Mouse (Mus musculus) frontal cortex, postnatal 25 days (tissue): ENCODE measurements around the gene Sdr42e1.

Experiments used
- DNase-seq, 2 experiments: peaks; one replicate each; pipeline ENCODE4 v3.0.0; 2022; ENCODE audit warnings: low spot score in 2 of 2

The Sdr42e1 gene

DNA sequence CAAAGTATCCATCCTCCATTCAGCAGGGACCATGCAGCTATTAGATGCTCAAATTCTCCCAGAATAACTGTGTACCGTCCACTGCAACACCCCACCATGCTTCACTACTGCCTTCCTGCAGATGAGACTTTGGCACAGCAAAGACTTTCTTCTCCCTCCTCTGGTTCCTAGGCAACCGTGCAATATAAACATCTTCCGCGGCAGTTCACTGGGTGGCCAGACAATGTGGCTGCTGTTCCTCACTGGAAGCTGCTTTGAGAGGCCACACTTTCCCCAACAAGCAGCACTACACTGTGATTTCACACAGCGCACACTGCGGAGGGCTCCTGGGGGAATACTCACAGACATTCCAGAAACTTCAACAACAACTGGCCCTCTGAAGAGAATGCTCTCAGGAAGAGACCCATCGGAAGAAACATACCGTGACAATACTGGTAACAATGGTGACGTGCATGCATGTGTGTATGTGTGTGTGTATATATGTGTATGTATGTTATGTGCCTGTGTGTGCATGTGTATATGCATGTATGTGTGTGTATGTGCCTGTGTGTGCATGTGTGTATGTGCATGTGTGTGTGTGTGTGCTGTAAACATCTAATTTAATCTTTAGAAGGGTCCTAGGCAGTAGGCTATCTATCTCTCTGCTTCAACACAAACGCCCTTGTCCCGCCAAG is 13.0 kb downstream of the Sdr42e1 start:
- DNase-seq = peak in 1 of 2 experiments; percentile 4

DNA sequence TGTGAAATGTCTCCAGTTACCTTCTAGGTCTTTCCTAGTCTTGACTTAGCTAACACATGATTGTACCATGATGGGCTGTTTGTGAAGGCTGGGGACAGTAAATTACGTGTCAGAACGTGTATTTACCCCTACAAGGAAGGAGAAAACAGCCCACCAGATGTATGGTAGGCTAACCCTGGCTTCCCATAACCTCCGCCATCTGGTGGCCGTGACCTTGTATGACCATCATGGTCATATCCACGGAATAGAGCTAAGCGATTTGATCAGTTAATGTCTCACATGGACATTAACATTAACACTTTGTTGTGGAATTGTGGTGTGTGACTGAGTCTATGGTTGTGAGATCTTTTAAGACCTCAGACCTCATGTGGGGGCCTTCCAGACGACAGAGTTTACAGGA is 14.5 kb downstream of the Sdr42e1 start:
- DNase-seq = no peak

DNA sequence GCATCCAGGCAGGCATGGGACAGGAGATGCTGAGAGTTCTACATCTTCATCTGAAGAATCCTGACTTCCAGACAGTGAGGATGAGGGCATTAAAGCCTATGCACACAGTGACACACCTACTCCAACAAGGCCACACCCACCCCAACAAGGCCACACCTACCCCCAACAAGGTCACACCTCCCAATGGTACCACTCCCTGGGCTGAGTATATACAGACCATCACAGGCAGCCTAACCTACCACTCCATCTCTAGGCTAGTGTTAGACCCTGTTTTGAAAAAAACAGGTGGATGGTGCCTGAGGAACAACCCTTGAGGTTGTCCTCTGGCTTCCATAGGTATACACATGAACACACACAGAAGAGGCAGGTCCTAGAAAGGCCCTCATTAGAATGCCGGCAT is 21.2 kb downstream of the Sdr42e1 start:
- DNase-seq = no peak

DNA sequence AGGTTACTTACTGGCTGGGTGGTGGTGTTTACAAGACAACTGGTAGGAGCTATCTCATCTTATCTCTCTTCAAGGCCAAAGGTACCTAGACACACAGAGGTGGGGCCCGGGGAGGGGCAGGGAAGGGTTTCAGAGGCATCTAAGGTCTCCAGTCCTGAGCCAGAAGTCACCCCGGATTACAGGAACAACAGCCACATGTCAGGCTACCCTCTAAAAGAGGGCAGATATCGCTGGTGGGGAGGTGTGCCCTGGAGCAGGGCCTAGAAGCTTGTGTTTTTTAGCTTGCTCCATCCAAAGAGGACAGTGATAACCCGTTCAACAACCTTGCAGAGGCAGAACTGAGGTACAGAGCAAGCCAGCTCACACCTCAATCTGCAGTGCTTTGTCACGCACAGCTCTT is 27.0 kb downstream of the Sdr42e1 start:
- no peak for DNase-seq

DNA sequence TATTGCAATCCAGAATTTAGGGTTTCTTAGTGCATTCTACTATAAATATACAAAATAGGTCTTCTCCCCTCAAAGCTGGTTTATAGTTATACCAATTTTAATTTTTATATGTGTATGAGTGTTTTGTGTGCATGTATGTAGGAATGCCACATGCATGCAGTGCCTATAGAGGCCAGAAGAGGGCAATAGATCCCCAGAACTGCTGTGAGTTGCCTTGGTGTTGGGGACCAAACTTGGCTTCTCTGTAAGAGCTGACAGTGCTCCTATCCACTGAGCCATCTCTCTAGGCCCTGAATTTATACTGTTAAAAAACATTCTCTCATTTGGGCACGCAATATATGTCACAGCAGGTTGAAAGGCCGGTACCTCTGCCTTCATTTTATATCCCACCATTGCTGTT is 27.5 kb downstream of the Sdr42e1 start:
- DNase-seq = peak; percentile 48 to 62

DNA sequence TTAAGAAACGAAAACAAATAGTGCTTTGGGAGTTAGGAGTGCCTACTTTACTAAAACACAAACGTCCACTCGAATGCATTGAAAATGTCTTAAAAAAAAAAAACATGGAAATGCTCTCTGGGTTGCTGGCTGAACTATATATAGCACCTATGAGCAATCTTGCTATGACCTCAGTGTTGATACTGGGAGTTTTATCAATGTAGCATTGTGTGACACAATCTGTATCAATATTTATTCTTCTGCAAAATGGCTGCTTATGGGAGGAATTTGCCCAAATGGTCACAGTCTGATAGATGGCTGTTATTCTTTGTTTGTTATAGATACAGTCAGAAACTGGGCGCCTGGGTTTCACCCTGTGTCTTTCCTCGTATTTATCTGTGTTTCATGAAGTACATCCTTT is 28.0 kb downstream of the Sdr42e1 start:
- DNase-seq = no peak

DNA sequence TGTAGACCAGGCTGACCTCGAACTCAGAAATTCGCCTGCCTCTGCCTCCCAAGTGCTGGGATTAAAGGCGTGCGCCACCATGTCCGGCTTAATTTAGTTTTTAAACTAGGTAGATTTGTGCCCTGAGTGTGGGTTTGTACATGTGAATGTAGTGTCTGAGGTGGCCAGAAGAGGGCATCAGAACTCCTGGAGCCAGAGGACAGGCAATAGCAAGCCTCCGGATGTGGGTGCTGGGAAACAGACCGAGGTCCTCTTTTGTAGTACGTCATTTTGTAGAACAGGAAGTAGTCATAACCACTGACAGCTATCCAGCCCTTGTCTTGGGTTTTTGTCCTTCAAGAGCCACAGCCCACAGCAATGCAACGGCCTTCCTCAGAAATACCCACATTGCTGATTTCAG is 33.9 kb downstream of the Sdr42e1 start:
- no peak for DNase-seq

DNA sequence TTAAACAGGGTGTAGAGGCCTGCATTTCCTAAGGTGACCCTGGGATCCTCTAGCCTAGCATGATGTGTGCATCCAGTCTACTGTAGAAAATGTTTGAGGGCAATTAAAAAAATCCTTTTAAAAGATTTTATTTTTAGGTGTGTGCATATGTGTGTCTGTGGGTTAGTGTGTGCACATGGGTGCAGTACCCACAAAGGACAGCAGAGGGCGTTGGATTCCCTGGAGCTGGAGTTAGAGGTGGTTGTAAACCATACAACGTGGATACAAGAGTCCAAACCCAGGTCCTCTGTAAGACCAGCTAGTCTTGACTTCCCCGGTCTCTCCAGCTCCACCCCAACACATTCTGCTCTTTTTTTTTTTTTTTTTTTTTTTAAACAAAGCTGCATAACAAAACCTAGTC is 36.0 kb downstream of the Sdr42e1 start:
- no peak for DNase-seq

DNA sequence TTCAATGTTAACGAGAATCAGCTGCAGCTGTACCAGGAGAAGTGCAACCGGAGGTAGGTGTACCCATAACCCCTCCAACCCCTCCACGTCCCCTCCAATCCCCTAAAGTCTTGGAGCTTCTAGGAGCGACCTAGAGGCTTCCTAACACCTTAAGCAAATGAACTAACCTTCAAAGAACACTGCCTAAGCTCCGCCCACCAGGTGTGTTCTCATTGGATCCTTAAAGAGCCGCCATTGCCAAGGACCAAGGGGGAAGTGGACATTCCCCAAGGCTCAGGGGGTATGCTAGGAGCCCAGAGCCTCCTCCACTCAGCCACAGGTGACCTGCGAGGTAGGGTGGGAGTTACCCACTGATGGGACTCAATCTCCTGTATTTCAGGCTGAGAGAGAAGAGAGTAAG is 39.1 kb downstream of the Sdr42e1 start:
- DNase-seq = no peak

DNA sequence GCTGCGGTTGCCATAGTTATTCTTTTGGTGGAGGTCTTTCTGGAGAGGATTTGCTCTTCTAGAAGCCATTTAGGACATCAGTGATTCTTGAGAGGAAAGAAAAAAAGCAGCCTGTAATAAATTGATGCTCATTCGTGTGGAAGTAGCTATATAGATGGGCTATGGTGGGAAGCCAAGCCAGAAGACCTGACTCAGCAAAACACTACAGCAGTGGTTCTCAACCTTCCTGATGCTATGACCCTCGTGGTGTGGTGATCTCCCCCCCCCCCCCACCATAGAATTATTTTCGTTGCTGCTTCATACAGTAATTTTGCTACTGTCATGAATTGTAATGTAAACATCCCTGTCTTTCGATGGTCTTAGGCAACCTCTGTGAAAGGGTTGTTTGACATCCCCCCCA is 41.0 kb downstream of the Sdr42e1 start:
- DNase-seq = no peak

DNA sequence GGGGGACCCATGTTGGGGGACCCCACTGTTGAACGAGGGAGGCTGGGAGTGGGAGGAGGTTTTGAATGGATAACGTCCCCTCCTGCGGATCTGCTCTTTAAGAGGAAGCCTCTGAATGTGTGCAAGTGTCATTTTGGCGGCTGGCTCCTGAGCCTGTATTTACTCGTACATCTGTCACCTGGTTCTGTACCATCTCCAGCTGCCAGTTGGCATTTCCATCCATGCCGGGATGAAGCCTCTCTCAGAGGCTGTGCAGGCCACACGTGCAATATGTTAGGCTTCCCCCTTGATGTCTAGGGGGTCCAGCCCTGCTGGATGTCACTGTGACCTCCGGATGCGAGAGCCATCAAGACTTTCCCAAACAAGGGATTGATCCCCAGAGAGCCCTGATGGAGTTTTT is 46.4 kb downstream of the Sdr42e1 start:
- DNase-seq = no peak

DNA sequence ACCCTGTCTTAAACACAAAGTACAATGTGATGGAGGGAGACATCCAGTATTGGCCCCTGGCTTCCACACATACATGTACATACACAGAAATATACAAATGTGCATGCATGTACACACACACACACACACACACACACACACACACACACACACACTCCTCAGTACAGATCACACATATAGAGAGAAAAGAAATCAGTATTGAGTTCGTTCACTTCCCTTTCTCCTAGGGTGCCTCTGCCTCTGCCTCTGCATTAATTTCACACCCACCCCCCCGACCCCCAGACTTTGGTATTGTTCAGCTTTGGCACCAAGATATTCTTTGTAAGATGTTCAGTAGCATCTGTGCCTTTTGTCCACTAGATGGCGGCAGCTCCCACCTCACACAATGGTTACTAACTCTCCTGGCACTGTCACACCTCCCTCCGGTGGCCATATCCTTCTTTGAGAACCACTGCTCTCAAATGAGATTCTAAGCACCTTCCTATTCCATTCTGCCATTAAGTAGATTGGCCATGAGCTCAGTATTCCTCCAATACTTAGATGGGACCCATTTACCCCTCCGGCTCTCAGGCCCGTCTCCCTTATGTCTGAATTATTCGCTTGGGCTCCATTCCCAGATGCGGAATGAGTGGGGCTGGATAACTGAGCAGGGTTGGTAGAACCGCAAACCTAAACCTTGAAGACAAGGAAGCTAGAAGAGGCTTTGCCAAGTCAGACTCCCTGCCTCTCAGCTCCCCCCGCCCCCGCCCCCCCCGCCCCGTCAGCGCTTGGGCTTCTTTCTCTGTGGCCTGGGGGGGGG is 47.2 kb downstream of the Sdr42e1 start:
- peak; percentile 37 to 44 for DNase-seq

DNA sequence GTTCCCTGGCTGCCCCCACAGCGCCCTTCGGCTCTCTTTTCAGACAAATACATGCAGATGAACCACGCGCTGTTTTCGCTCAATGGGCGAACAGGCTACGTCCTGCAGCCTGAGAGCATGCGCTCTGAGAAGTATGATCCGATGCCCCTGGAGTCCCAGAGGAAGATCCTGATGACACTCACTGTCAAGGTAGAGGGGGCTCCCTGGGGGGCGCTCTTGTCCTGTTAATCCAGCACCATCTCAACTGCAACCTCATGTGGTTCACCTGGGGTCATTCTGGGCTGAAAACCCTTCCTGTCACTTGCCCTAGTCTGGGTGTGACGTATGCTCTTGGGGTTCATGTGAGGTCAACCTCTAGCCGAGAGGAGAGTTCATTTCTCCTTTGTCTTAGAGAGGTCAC is 60.6 kb downstream of the Sdr42e1 start:
- no peak for DNase-seq
